Mouse (Mus musculus) MN1 (cell line): ENCODE data around the gene Gsdme.
A peak's percentile ranks its signal among the peaks of the same experiment; 100 is the strongest.

Experiments used
- DNase-seq: peaks from one replicate; pipeline ENCODE4 v3.0.0-alpha.2; 2016; ENCODE audit warnings: low spot score

The Gsdme gene

GRCm38 (mm10) chr6:50244967-50245366 lies 18.7 kb downstream of the Gsdme start:
- DNase-seq = no peak

- no peak for DNase-seq
These were observed 19.5 kb downstream of the Gsdme start for GRCm38 (mm10) chr6:50244126-50244525.

- peak; percentile 46 for DNase-seq
These were observed 23.2 kb downstream of the Gsdme start for GRCm38 (mm10) chr6:50240437-50240836.

GRCm38 (mm10) chr6:50239902-50240301 lies 23.8 kb downstream of the Gsdme start:
- DNase-seq = no peak

- DNase-seq = no peak
These were observed 25.7 kb downstream of the Gsdme start for GRCm38 (mm10) chr6:50237963-50238362.

- DNase-seq = no peak
These were observed 30.7 kb downstream of the Gsdme start for GRCm38 (mm10) chr6:50232984-50233383.

GRCm38 (mm10) chr6:50231288-50231687 lies 32.4 kb downstream of the Gsdme start:
- DNase-seq = no peak

GRCm38 (mm10) chr6:50228180-50228579 lies 35.5 kb downstream of the Gsdme start:
- no peak for DNase-seq

- DNase-seq = no peak
These were observed 38.4 kb downstream of the Gsdme start for GRCm38 (mm10) chr6:50225232-50225631.

- no peak for DNase-seq
These were observed 40.1 kb downstream of the Gsdme start for GRCm38 (mm10) chr6:50223606-50224005.

- DNase-seq = no peak
These were observed 40.7 kb downstream of the Gsdme start for GRCm38 (mm10) chr6:50222986-50223385.

GRCm38 (mm10) chr6:50222351-50222750 lies 41.3 kb downstream of the Gsdme start:
- DNase-seq = no peak

- no peak for DNase-seq
These were observed 42.8 kb downstream of the Gsdme start for GRCm38 (mm10) chr6:50220863-50221262.

- no peak for DNase-seq
These were observed 44.6 kb downstream of the Gsdme start for GRCm38 (mm10) chr6:50219066-50219465.

GRCm38 (mm10) chr6:50218628-50219027 lies 45.0 kb downstream of the Gsdme start:
- DNase-seq = no peak

- DNase-seq = no peak
These were observed 47.7 kb downstream of the Gsdme start for GRCm38 (mm10) chr6:50215986-50216385.

GRCm38 (mm10) chr6:50215373-50215745 lies 48.3 kb downstream of the Gsdme start:
- peak; percentile 66 for DNase-seq

GRCm38 (mm10) chr6:50214711-50215372 lies 48.8 kb downstream of the Gsdme start:
- no peak for DNase-seq

GRCm38 (mm10) chr6:50205093-50205492 lies 58.6 kb downstream of the Gsdme start:
- no peak for DNase-seq

- no peak for DNase-seq
These were observed 59.3 kb downstream of the Gsdme start for GRCm38 (mm10) chr6:50204356-50204755.

GRCm38 (mm10) chr6:50193851-50194250 lies 69.8 kb downstream of the Gsdme start:
- no peak for DNase-seq

- no peak for DNase-seq
These were observed 70.8 kb downstream of the Gsdme start for GRCm38 (mm10) chr6:50192822-50193221.

- DNase-seq = no peak
These were observed 71.5 kb downstream of the Gsdme start for GRCm38 (mm10) chr6:50192169-50192568.

GRCm38 (mm10) chr6:50191605-50192004 lies 72.1 kb downstream of the Gsdme start:
- DNase-seq = no peak
